Mouse (Mus musculus): Measurements from ENCODE around the gene Pbld2. TPM values are rescaled to one million over a fixed set of nuclear protein-coding genes. Genes with fewer than 3 reads are reported as not detected.
"Not testable (repeated sequence)": the region's sequence is repeated elsewhere in the genome, so short reads cannot be mapped to it uniquely, and the experiment has no call there.

Gene Pbld2
- total RNA-seq, 4 experiments from 2014 or later = 8.9 to 13.2 (median 10.3) TPM

GRCm38 (mm10) chr10:63025491-63026011 is 1.4 kb downstream of the Pbld2 start:
- no peak for DNase-seq (ENCODE audit: low spot score)

- DNase-seq (ENCODE audit: low spot score) = no peak
Measured at GRCm38 (mm10) chr10:63026156-63026794, 2.2 kb downstream of the Pbld2 start.

- DNase-seq (ENCODE audit: low spot score) = no peak
Measured at GRCm38 (mm10) chr10:63026795-63027160, 2.7 kb downstream of the Pbld2 start.

- DNase-seq (ENCODE audit: low spot score) = no peak
Measured at GRCm38 (mm10) chr10:63027376-63028161, 3.5 kb downstream of the Pbld2 start.

GRCm38 (mm10) chr10:63028396-63028795 is 4.3 kb downstream of the Pbld2 start:
- no peak for DNase-seq (ENCODE audit: low spot score)

GRCm38 (mm10) chr10:63032267-63032666 is 8.2 kb downstream of the Pbld2 start:
- DNase-seq (ENCODE audit: low spot score) = no peak

GRCm38 (mm10) chr10:63032956-63033355 is 8.8 kb downstream of the Pbld2 start:
- no peak for DNase-seq (ENCODE audit: low spot score)

GRCm38 (mm10) chr10:63038571-63039320 is 14.6 kb downstream of the Pbld2 start:
- DNase-seq (ENCODE audit: low spot score) = no peak

GRCm38 (mm10) chr10:63039867-63040628 is 15.9 kb downstream of the Pbld2 start:
- no peak for DNase-seq (ENCODE audit: low spot score)

GRCm38 (mm10) chr10:63043154-63043553 is 19.0 kb downstream of the Pbld2 start:
- no peak for DNase-seq (ENCODE audit: low spot score)

GRCm38 (mm10) chr10:63047751-63048150 is 23.6 kb downstream of the Pbld2 start:
- no peak for DNase-seq (ENCODE audit: low spot score)

- DNase-seq (ENCODE audit: low spot score) = no peak
Measured at GRCm38 (mm10) chr10:63049106-63049505, 25.0 kb downstream of the Pbld2 start.

GRCm38 (mm10) chr10:63051267-63051666 is 27.2 kb downstream of the Pbld2 start:
- DNase-seq (ENCODE audit: low spot score) = no peak

- no peak for DNase-seq (ENCODE audit: low spot score)
Measured at GRCm38 (mm10) chr10:63052011-63052410, 27.9 kb downstream of the Pbld2 start.

GRCm38 (mm10) chr10:63053007-63053406 is 28.9 kb downstream of the Pbld2 start:
- DNase-seq (ENCODE audit: low spot score) = no peak

- not testable (repeated sequence) for DNase-seq (ENCODE audit: low spot score)
Measured at GRCm38 (mm10) chr10:63054071-63054470, 30.0 kb downstream of the Pbld2 start.

- DNase-seq (ENCODE audit: low spot score) = no peak
Measured at GRCm38 (mm10) chr10:63054586-63054985, 30.5 kb downstream of the Pbld2 start.

GRCm38 (mm10) chr10:63056966-63057750 is 33.0 kb downstream of the Pbld2 start:
- DNase-seq (ENCODE audit: low spot score) = peak; percentile 58

- DNase-seq (ENCODE audit: low spot score) = no peak
Measured at GRCm38 (mm10) chr10:63059862-63060261, 35.7 kb downstream of the Pbld2 start, which contains the start of gene Pbld1. Gene Pbld1 (plus strand): TSS chr10:63060162.

GRCm38 (mm10) chr10:63060406-63060805 is 36.3 kb downstream of the Pbld2 start:
- peak; percentile 62 for DNase-seq (ENCODE audit: low spot score)

GRCm38 (mm10) chr10:63061266-63061665 is 37.2 kb downstream of the Pbld2 start:
- DNase-seq (ENCODE audit: low spot score) = no peak
